Mouse (Mus musculus): ENCODE measurements around the gene Adam4. TPM values are rescaled to one million over a fixed set of nuclear protein-coding genes. Genes with fewer than 3 reads are reported as not detected.
"Not testable (repeated sequence)": the region's sequence is repeated elsewhere in the genome, so short reads cannot be mapped to it uniquely, and the experiment has no call there.

Gene Adam4
- polyA plus RNA-seq (2012; ENCODE audit: insufficient read depth, low replicate concordance): 0.03 TPM in 1 of 2 replicates, not detected in the other

DNA sequence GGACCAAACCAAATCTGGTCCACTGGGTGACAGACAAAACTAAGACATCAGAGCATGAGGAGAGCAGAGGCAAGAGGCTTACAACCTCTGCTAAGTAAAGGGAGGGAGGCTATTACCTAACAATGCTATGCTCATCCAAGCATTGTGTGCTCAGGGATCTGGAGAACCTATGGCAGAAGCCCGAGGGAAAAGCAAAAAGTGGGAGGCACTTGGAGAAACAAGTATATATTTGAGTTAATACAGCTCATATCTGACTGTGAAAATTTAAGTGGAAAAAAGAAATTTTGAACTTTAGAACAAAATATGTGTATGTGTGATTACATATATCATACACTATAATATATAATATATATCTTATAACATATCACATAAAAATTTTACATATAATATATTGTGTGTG, at the start of gene Adam4:
TSS of gene Adam4 (minus strand) at position 101 of the 400 bp plus-strand sequence.
- Histone ChIP-seq H3K27me3 (replicated peaks) (no peaks in the 10 kb centered on the region), H3K4me3 (replicated peaks) (no peak within 1 kb of the TSS), H3K4me1 (no peaks in the 10 kb centered on the region), H3K36me3 (replicated peaks; ENCODE audit: low read length) (no peaks in the 10 kb centered on the region), H3K9me3 (peaks cover 28% of the 10 kb centered on the region)
- TF ChIP-seq FLI1 (IDR thresholded peaks at IDR 0.05; ENCODE audit: low read length): no peak
- no peak for TF ChIP-seq GATA1 (IDR thresholded peaks at IDR 0.05; ENCODE audit: borderline replicate concordance, low read length)

DNA sequence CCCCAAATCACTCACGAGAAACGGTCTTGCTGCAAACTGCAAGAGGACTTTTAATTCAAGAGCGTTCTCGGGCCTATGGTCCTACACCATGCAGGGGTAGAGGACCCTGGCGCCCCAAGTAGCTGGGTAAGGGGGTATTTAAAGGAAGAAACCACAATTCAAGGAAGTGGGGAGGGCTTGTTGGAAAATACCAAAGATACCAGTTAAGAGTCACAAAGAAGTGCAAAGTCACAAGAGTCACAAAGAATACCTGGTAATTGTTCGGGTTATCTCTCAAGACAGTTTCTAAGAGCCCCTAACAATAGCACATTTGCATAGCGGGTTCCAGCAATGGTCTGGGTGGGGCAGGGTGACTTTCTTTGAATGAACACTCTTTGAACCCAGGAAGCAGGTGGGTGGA, 37.3 kb upstream of the Adam4 start:
- H3K4me3 ChIP-seq (replicated peaks); H3K4me1 ChIP-seq; H3K27me3 ChIP-seq (replicated peaks); H3K36me3 ChIP-seq (replicated peaks; ENCODE audit: low read length): not testable (repeated sequence)
- H3K9me3 ChIP-seq: peaks cover 25% of the 10 kb centered on the region

DNA sequence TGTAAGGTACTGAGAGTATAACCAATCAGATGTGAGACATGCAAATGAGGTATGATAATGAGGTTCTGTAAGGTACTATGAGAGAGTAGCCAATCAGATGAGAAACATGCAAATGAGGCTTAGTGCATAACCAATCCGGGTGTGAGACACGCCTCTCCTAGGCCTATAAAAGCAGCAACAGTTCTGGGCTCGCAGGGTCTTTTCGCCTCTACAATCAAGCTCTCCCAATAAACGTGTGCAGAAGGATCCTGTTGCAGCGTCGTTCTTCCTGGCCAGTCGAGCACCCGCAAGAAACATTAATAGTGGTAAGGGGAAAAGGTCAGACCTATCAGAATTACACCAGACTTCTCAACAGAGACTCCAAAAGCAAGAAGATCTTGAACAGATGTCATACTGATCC, 17.2 kb upstream of the Adam4 start:
- H3K36me3 ChIP-seq (replicated peaks; ENCODE audit: low read length); H3K4me1 ChIP-seq; H3K4me3 ChIP-seq (replicated peaks); H3K27me3 ChIP-seq (replicated peaks): not testable (repeated sequence)
- peaks cover 17% of the 10 kb centered on the region for H3K9me3 ChIP-seq

DNA sequence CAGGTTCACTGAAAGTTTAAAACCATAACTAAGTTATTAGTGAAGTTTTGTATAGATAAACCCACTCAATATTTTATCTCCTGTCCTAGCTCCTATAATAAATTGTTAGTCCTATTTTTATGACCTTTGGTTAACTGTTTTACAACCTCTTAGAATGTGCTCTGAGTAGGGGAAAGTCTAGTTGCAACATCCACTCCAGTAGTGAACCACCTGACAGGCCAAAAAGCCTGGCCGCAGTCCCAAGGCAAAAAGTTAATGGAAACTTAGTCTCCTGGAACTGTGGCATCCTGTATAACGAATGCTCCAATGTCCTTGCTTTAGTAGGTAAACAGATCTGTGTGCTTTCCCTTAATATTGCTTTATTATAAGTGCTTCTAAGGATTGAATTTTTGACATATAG, 13.0 kb upstream of the Adam4 start:
- H3K27me3 ChIP-seq (replicated peaks); H3K36me3 ChIP-seq (replicated peaks; ENCODE audit: low read length); H3K4me1 ChIP-seq; H3K4me3 ChIP-seq (replicated peaks): not testable (repeated sequence)
- H3K9me3 ChIP-seq: peaks cover 38% of the 10 kb centered on the region

DNA sequence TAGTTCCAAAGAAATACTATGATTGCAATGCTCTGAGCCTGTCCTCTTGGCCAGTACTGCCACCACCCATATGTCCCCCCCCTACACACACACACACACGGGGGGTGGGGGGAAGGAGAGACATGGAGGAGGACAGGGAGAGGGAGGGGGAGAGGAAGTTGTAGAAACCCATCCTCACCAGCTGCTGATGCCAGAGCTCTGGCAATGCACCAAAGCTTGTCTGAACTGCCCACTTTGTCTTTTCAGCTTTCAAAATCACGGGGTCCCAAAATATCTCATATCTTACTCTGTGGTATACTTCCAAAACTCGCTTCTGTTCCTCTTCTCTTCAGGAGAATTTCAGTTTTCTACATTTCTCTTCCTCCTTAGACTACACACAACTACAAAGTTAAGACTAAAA, 8.5 kb downstream of the Adam4 start:
- Histone ChIP-seq H3K4me3 (replicated peaks) (no peak overlapping the region), H3K36me3 (replicated peaks; ENCODE audit: low read length) (no peaks in the 10 kb centered on the region)

DNA sequence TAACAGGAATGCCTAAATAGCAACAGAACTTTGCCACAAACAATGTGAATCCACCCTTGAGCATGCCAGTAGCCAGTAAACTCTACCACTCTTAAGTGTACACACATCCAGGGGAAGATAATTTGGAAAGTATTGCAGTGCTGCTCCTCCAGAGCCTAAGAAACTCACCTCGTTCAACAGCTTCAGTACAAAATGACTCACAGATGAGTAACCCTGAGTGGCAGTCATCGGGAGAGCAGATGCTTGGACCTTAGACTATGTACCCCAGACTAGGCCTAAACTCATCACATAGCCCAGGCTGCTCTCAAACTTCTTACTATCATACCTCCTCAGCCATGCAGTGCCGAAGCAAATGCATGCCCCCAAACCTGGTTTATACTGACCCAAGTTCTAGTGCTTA, 12.8 kb downstream of the Adam4 start:
- Histone ChIP-seq H3K4me1 (no peaks in the 10 kb centered on the region), H3K36me3 (replicated peaks; ENCODE audit: low read length) (no peaks in the 10 kb centered on the region), H3K9me3 (no peaks in the 10 kb centered on the region), H3K27me3 (replicated peaks) (no peaks in the 10 kb centered on the region), H3K4me3 (replicated peaks) (no peak overlapping the region)
- TF ChIP-seq GATA1 (IDR thresholded peaks at IDR 0.05; ENCODE audit: borderline replicate concordance, low read length): no peak
- TF ChIP-seq FLI1 (IDR thresholded peaks at IDR 0.05; ENCODE audit: low read length): no peak

More for the DNA sequence above, 8.5 kb downstream of the Adam4 start:
- no peaks in the 10 kb centered on the region for H3K27me3 ChIP-seq (replicated peaks)
- no peaks in the 10 kb centered on the region for H3K4me1 ChIP-seq
- no peak for TF ChIP-seq GATA1 (IDR thresholded peaks at IDR 0.05; ENCODE audit: borderline replicate concordance, low read length)
- no peak for TF ChIP-seq FLI1 (IDR thresholded peaks at IDR 0.05; ENCODE audit: low read length)
- H3K9me3 ChIP-seq: no peaks in the 10 kb centered on the region

DNA sequence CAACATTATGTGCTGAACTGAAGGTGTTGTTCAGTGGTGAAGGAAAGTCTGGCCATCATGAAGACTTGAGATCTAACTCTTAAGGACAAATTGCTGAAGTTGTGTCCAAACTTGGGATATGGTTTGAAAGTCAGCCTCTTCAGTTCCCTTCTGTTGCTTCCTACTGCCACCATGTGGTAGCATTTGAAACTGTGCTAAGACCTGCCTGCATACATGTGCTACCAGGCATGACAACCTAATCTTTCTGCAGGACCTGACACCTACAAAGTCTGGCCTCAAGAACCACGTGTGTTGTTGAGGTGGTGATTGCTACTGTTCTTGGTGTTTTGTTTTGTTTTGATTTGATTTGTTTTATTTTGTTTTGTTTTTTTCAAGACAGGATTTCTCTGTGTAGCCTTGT, 19.6 kb downstream of the Adam4 start:
- H3K4me3 ChIP-seq (replicated peaks): no peak overlapping the region
- no peaks in the 10 kb centered on the region for H3K27me3 ChIP-seq (replicated peaks)
- TF ChIP-seq GATA1 (IDR thresholded peaks at IDR 0.05; ENCODE audit: borderline replicate concordance, low read length) (no peak), FLI1 (IDR thresholded peaks at IDR 0.05; ENCODE audit: low read length) (no peak)
- no peaks in the 10 kb centered on the region for H3K9me3 ChIP-seq
- no peaks in the 10 kb centered on the region for H3K36me3 ChIP-seq (replicated peaks; ENCODE audit: low read length)
- no peaks in the 10 kb centered on the region for H3K4me1 ChIP-seq

DNA sequence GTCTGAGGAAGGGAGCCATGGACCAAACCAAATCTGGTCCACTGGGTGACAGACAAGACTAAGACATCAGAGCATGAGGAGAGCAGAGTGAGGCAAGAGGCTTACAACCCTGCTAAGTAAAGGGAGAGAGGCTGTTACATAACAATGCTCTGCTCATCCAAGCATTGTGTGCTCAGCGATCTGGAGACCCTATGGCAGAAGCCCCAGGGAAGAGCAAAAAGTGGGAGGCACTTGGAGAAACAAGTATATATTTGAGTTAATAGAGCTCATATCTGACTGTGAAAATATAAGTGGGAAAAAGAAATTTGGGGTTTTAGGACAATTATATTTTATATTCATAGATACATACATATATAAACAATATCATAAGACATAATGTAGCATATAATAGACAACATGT, 42.4 kb downstream of the Adam4 start, which contains the start of gene Gm4787:
TSS of gene Gm4787 (minus strand) at position 101 of the 400 bp plus-strand sequence.
- H3K4me1 ChIP-seq; H3K36me3 ChIP-seq (replicated peaks; ENCODE audit: low read length); H3K9me3 ChIP-seq: not testable (repeated sequence)

More for the DNA sequence above, 42.4 kb downstream of the Adam4 start, which contains the start of gene Gm4787:
- not testable (repeated sequence) for H3K27me3 ChIP-seq (replicated peaks); H3K4me3 ChIP-seq (replicated peaks)

Other genes with a start within 250 kb of the Adam4 start
- gene Slc8a3, start 88.8 kb downstream of the Adam4 start, polyA plus RNA-seq (2012; ENCODE audit: insufficient read depth, low replicate concordance): not detected in 2 replicates
- not detected in 2 replicates for gene Gm4787, start 42.5 kb downstream of the Adam4 start, polyA plus RNA-seq (2012; ENCODE audit: insufficient read depth, low replicate concordance)
- 5.6 and 18.0 TPM in 2 replicates for gene Cox16, start 63.2 kb upstream of the Adam4 start, polyA plus RNA-seq (2012; ENCODE audit: insufficient read depth, low replicate concordance)
- 28.3 TPM in 1 of 2 replicates, not detected in the other for gene Gm20498, start 111.0 kb upstream of the Adam4 start, polyA plus RNA-seq (2012; ENCODE audit: insufficient read depth, low replicate concordance)
- 1.2 TPM in 1 of 2 replicates, not detected in the other for gene Synj2bp, start 111.0 kb upstream of the Adam4 start, polyA plus RNA-seq (2012; ENCODE audit: insufficient read depth, low replicate concordance)
- not detected in 2 replicates for gene Adam21, start 146.5 kb upstream of the Adam4 start, polyA plus RNA-seq (2012; ENCODE audit: insufficient read depth, low replicate concordance)
- 2.8 TPM in 1 of 2 replicates, not detected in the other for gene Med6, start 173.1 kb upstream of the Adam4 start, polyA plus RNA-seq (2012; ENCODE audit: insufficient read depth, low replicate concordance)
- 3.1 and 3.7 TPM in 2 replicates for gene Ttc9, start 209.3 kb upstream of the Adam4 start, polyA plus RNA-seq (2012; ENCODE audit: insufficient read depth, low replicate concordance)